Mouse (Mus musculus) forebrain, embryonic 11.5 days (tissue): ENCODE data around the gene Cyp2b10. TPM values are rescaled to one million over a fixed set of nuclear protein-coding genes. Genes with fewer than 3 reads are reported as not detected.
"Not testable (repeated sequence)": the region's sequence is repeated elsewhere in the genome, so short reads cannot be mapped to it uniquely, and the experiment has no call there.

Source experiments
- ATAC-seq: fragments of 200-750 bp; cut with Nextera tagmentation; replicated peaks from 2 replicates; pipeline ENCODE4 v1.8.0; 2017; ENCODE audit warnings: moderate TSS enrichment; ENCODE audit not compliant: low FRiP score
- DNase-seq: peaks from one replicate; pipeline ENCODE4 v3.0.0-alpha.2; 2017; ENCODE audit warnings: low spot score
- H3K27ac ChIP-seq: fragments of 300-500 bp; sonication (generic); 2 replicates; pipeline ENCODE4 v1.5.1; 2014; ENCODE audit warnings: low read depth, low read length
- H3K27me3 ChIP-seq: fragments of 300-500 bp; sonication (generic); 2 replicates; pipeline ENCODE4 v1.6.1; 2014; ENCODE audit warnings: mild to moderate bottlenecking, low read length, mixed read lengths; ENCODE audit not compliant: control insufficient read depth, insufficient read depth
- H3K36me3 ChIP-seq: fragments of 300-500 bp; sonication (generic); 2 replicates; pipeline ENCODE4 v1.6.1; 2014; ENCODE audit warnings: mild to moderate bottlenecking, low read length, moderate library complexity, mixed read lengths; ENCODE audit not compliant: control insufficient read depth, insufficient read depth
- H3K4me1 ChIP-seq: fragments of 300-500 bp; sonication (generic); replicated peaks from 2 replicates; pipeline ENCODE4 v1.6.1; 2014; ENCODE audit warnings: low read length, mixed read lengths; ENCODE audit not compliant: control insufficient read depth, insufficient read depth
- H3K4me2 ChIP-seq: fragments of 300-500 bp; sonication (generic); 2 replicates; pipeline ENCODE4 v1.6.1; 2014; ENCODE audit warnings: low read depth, mild to moderate bottlenecking, low read length, moderate library complexity, mixed read lengths; ENCODE audit not compliant: severe bottlenecking
- H3K4me3 ChIP-seq: fragments of 300-500 bp; sonication (generic); 2 replicates; pipeline ENCODE4 v1.5.1; 2014; ENCODE audit warnings: low read depth, low read length
- H3K9ac ChIP-seq: fragments of 300-500 bp; sonication (generic); 2 replicates; pipeline ENCODE4 v1.6.1; 2014; ENCODE audit warnings: low read length
- H3K9me3 ChIP-seq: fragments of 300-500 bp; sonication (generic); 2 replicates; pipeline ENCODE4 v1.6.1; 2016; ENCODE audit warnings: low read length, mixed read lengths; ENCODE audit not compliant: control insufficient read depth
- WGBS: fragments of 180-500 bp; shearing (Covaris S2); extraction: QIAGEN DNeasy Blood & Tissue Kit; methylation state at CpG from one replicate; pipeline ENCODE4 v1.1.7; 2014; 5-methylcytosine and 5-hydroxymethylcytosine counted together
- polyA plus RNA-seq: library from polyadenylated mRNA; unstranded; fragments of >200 nt; fragmentation: Nextera tagmentation; extraction: Ambion mirVana; gene quantifications from 2 replicates; pipeline ENCODE4 v1.2.1, GENCODE M21; 2014

The Cyp2b10 gene
- polyA plus RNA-seq, 1 experiment from 2014 or later: not detected

DNA sequence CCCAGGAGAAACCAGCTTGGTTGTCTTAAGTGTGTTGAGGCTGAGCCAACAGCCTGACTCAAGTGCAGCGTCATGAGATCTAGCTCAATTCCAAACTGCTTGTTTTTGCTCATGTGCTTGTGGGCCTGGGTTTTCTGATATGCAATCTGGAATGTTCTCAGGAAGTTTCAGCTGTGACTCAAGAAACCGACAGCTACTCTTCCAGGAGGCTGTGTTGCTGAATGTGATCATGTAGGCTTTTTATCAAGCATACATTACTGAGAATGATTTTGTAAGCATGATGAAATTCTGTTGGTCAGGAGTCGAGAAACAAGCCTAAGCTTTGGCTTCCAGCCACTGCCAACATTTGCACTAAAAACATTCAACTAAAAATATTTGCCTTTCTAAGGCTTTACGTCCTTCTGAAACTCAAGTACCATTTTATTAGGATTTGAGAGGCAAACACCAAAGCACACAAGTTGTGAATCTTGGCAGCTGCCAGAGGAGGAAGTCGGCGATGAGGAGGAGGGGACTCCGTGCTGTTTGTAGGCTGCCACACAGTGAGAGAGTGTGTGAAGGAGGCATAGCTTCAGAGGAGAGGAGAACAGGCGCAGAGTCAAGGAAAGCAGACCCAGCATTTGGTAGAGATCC is 4.8 kb downstream of the Cyp2b10 start:
- Histone ChIP-seq H3K9me3 (no peaks in the 10 kb centered on the region), H3K27ac (no peak overlapping the region), H3K27me3 (no peaks in the 10 kb centered on the region), H3K36me3 (no peaks in the 10 kb centered on the region), H3K4me3 (no peak overlapping the region), H3K4me2 (no peak overlapping the region), H3K9ac (no peak overlapping the region), H3K4me1 (no peaks in the 10 kb centered on the region)
- DNase-seq (no peak), ATAC-seq (no peak)
- WGBS: 76% methylated on average over 8 of the region's 8 CpGs

DNA sequence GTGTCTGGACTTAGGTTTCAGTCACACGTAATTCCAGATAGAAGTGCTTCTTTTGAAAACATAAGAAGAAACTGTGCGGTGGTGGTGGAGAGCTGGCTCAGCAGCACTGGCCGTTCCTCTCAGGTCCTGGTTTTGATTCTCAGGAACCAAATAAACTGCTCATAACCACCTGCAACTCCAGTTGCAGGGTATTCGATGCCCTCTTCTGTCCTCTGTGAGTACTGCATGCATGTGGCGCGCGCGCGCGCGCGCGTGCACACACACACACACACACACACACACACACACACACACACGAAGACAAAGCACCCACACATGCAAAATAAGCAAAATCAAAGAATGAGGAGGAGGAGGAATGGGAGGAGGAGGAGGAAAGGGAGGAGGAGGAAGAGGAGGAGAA is 5.7 kb downstream of the Cyp2b10 start:
- WGBS: 45% methylated on average over 14 of the region's 14 CpGs
- Histone ChIP-seq H3K36me3 (no peaks in the 10 kb centered on the region), H3K27me3 (no peaks in the 10 kb centered on the region), H3K4me2 (no peak overlapping the region), H3K4me3 (no peak overlapping the region), H3K9me3 (no peaks in the 10 kb centered on the region; the same call in 1 of the 2 replicates), H3K9ac (no peak overlapping the region), H3K27ac (no peak overlapping the region), H3K4me1 (no peaks in the 10 kb centered on the region)
- DNase-seq (no peak), ATAC-seq (no peak)

DNA sequence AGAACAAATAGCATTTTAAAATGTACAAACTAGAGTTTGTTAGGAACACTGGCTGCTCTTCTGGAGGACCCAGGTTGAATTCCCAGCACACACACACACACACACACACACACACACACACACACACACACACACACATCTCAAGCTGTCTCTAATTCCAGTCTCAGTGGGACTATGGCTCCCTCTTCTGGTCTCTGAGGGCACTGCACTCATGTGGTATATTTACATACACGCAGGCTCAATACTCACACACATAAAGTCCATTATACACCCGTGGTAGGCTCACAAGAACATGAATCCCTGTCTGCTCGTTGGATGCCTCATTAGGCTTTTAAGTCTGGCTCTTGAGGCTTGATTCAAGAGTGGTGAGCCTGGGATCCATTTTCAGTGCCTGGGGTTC is 6.6 kb downstream of the Cyp2b10 start:
- Histone ChIP-seq H3K27ac (no peak overlapping the region), H3K27me3 (no peaks in the 10 kb centered on the region), H3K9ac (no peak overlapping the region), H3K36me3 (no peaks in the 10 kb centered on the region), H3K4me3 (no peak overlapping the region), H3K4me1 (no peaks in the 10 kb centered on the region), H3K9me3 (no peaks in the 10 kb centered on the region; the same call in 1 of the 2 replicates), H3K4me2 (no peak overlapping the region)
- ATAC-seq (no peak), DNase-seq (no peak)
- 37% methylated on average over 3 of the region's 3 CpGs for WGBS

DNA sequence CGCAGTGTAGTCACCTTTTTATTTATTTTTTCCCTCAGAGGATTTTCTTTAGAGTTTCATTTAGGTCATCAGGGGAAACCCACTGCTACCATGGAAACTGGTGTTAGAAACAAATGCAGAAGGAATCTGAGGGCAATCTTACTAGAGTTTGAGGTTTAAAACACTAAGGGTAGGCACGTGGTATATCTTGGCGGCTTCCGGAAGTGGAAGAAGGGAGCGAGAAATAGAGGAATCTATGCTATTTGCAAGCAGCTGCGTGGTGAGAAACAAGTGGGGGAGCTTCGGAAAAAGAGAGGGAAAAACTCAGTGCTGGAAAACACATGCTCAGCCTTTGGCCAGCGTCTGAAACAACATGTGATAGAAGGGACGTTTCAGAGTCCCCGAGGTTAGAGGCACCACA is 7.1 kb downstream of the Cyp2b10 start:
- no peaks in the 10 kb centered on the region for H3K36me3 ChIP-seq
- H3K27me3 ChIP-seq: no peaks in the 10 kb centered on the region
- no peak overlapping the region for H3K4me3 ChIP-seq
- H3K4me2 ChIP-seq: no peak overlapping the region
- H3K9me3 ChIP-seq: no peaks in the 10 kb centered on the region; the same call in 1 of the 2 replicates
- no peak overlapping the region for H3K9ac ChIP-seq
- no peak overlapping the region for H3K27ac ChIP-seq
- ATAC-seq: no peak
- H3K4me1 ChIP-seq: no peaks in the 10 kb centered on the region
- DNase-seq: no peak
- 68% methylated on average over 10 of the region's 10 CpGs for WGBS

DNA sequence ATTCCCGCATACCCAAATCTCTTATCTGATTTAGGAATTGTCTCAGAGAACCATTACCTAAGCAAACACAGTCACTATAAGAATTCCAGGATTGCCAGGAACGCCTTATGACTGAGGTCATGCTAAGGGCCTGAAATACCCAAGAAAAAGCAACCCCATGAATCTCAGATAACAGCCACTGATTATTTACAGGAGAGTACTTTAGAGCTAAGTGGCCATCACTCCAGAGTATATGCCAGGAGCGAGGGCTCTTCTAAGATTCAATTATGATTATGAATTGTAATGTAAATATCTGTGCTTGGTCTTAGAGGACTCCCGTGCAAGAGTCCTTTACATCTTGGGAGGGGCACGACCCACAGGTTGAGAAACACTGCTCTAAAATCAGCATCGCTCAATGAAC is 10.0 kb downstream of the Cyp2b10 start:
- no peak overlapping the region for H3K4me2 ChIP-seq
- H3K9ac ChIP-seq: no peak overlapping the region
- no peak overlapping the region for H3K4me3 ChIP-seq
- H3K27me3 ChIP-seq: no peaks in the 10 kb centered on the region
- ATAC-seq (no peak), DNase-seq (no peak)
- H3K4me1 ChIP-seq: no peaks in the 10 kb centered on the region
- no peaks in the 10 kb centered on the region; the same call in 1 of the 2 replicates for H3K9me3 ChIP-seq
- 67% methylated on average over 6 of the region's 6 CpGs for WGBS
- H3K36me3 ChIP-seq: no peaks in the 10 kb centered on the region
- H3K27ac ChIP-seq: no peak overlapping the region

DNA sequence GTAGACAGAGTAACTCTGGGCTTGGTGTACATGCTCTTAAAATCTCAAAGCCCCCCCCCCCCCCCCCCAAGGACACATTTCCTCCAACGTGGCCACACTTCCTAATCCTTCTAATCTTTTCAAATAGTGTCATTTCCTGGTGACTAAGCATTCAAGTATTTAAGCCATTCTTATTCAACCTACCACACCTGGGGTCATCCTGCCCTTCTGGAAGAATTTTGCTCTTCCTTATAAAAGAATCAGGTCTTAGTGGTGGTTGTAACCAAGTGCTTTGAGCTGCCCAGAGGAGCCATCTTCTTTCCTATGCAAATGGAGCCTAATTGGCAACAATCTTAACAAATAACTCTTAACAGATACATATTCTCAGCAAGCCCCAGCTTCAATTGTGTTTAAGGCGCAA is 12.6 kb downstream of the Cyp2b10 start:
- H3K27ac ChIP-seq: no peak overlapping the region
- no peak overlapping the region for H3K9ac ChIP-seq
- ATAC-seq (no peak), DNase-seq (no peak)
- H3K36me3 ChIP-seq: no peaks in the 10 kb centered on the region
- no peaks in the 10 kb centered on the region; the same call in 1 of the 2 replicates for H3K9me3 ChIP-seq
- 73% methylated on average over 2 of the region's 2 CpGs for WGBS
- no peaks in the 10 kb centered on the region for H3K27me3 ChIP-seq
- H3K4me2 ChIP-seq: no peak overlapping the region
- no peaks in the 10 kb centered on the region for H3K4me1 ChIP-seq
- no peak overlapping the region for H3K4me3 ChIP-seq

DNA sequence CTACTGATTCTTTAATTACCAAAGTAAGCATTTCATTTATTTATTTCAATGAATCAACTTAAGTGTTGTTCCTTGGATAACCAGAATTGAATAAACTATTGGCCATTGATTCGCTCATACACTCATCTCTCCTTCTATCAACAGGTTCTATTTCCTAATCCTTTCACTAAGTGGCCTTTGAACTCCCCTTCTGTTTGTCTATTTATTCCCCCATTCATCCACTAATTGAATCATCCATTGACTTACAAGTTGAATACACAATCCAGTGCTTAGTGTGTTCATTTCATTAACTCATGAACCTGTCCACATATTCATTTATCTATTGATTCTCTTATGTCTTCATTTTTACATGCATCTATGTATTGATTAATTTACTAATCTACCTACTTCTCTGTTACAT is 18.7 kb downstream of the Cyp2b10 start:
- Histone ChIP-seq H3K36me3 (no peaks in the 10 kb centered on the region), H3K4me1 (no peaks in the 10 kb centered on the region), H3K4me2 (no peak overlapping the region), H3K9me3 (no peaks in the 10 kb centered on the region), H3K27ac (no peak overlapping the region), H3K4me3 (no peak overlapping the region), H3K9ac (no peak overlapping the region), H3K27me3 (no peaks in the 10 kb centered on the region)
- no peak for ATAC-seq
- no peak for DNase-seq
- 85% methylated on average over 1 of the region's 1 CpGs for WGBS

DNA sequence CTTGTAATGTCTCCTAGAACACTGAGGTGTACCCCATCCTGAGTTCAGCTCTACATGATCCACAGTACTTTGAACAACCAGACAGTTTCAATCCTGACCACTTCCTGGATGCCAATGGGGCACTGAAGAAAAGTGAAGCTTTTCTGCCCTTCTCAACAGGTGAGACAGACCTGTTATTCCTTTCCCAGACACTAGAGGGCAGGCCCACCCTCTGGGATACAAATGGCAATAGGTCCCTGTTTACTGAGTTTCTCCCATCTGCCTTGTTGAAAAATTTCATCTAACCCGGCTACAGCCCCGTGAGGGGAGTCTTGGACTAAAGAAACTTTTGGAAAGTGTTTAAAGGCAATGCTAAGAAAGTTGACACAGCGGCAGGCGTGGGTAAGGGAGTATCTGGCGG is 19.9 kb downstream of the Cyp2b10 start:
- not testable (repeated sequence) for H3K9me3 ChIP-seq, DNase-seq, H3K9ac ChIP-seq, H3K27me3 ChIP-seq, H3K4me2 ChIP-seq, H3K4me3 ChIP-seq, H3K4me1 ChIP-seq, H3K27ac ChIP-seq, H3K36me3 ChIP-seq, ATAC-seq
- WGBS: 48% methylated on average over 5 of the region's 5 CpGs

DNA sequence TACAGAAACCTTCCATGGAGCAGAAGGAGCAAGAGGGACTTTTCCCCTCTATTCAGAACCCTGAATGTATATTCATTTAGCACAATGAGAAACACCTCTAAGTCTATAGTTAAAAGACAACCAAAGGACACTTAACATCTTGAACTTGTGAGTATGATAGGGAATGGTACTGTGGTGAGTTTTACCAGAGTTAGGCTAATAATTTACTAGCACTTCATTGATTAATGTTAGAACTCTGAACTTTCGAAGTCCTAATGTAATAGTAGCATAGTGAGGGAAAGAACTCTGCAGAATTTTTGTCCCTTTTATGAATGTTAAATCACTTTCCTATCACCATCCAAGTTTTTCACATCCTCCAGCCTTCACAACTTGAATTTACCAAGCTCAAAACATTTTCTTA is 22.0 kb downstream of the Cyp2b10 start:
- 92% methylated on average over 1 of the region's 1 CpGs for WGBS

More for the DNA sequence above, 22.0 kb downstream of the Cyp2b10 start:
- H3K4me1 ChIP-seq: no peaks in the 10 kb centered on the region
- H3K36me3 ChIP-seq: no peaks in the 10 kb centered on the region
- no peaks in the 10 kb centered on the region for H3K27me3 ChIP-seq
- H3K4me2 ChIP-seq: no peak overlapping the region
- DNase-seq (no peak), ATAC-seq (no peak)
- H3K27ac ChIP-seq: no peak overlapping the region
- H3K9me3 ChIP-seq: no peaks in the 10 kb centered on the region
- H3K4me3 ChIP-seq: no peak overlapping the region
- no peak overlapping the region for H3K9ac ChIP-seq
